Mouse (Mus musculus): Measurements from ENCODE around the gene Iah1.

DNA sequence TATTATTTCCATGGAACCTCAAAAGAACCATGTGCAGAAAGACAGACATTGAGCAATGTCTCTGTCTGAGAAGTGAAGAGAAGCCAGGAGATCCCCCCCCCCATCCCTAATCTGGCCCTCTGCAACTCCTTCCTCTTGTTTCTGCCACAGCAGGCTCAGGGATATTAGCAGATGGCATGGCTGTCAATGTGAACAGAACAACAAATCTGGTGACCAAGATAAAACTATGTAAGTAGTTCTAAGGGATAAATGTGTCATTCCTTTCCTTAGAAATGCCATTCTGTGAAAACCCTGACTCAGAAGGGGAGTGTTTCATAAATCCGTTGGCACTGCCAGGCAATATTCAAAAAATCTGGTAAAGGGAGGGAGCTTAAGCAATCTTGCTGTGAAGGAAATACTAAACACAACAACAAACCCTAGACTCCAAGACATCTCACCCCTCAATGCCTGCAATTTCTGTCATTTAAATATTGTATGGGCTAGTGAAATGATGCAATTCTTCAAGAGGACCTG lies 38.8 kb upstream of the Iah1 start:
- TF ChIP-seq CTCF (conservative IDR thresholded peaks at IDR 0.05; ENCODE audit: low read length) (no peak), NANOG (IDR thresholded peaks at IDR 0.05; ENCODE audit: borderline replicate concordance, low read length) (no peak)
